Mouse (Mus musculus) kidney, adult 2 months (tissue): ENCODE data around the gene Frmd6.

ENCODE experiments used
- CTCF ChIP-seq: fragments of 200-500 bp; conservative IDR thresholded peaks from 2 replicates; pipeline ENCODE4 v1.5.1; 2011; ENCODE audit warnings: low read depth, mild to moderate bottlenecking, control low read depth, low read length, moderate library complexity, mixed read lengths; ENCODE audit not compliant: insufficient read depth, insufficient read length
- POLR2A ChIP-seq: fragments of 200-500 bp; IDR thresholded peaks from one replicate; pipeline ENCODE4 v1.6.1; 2011; ENCODE audit warnings: low read depth, low read length, control low read depth

DNA sequence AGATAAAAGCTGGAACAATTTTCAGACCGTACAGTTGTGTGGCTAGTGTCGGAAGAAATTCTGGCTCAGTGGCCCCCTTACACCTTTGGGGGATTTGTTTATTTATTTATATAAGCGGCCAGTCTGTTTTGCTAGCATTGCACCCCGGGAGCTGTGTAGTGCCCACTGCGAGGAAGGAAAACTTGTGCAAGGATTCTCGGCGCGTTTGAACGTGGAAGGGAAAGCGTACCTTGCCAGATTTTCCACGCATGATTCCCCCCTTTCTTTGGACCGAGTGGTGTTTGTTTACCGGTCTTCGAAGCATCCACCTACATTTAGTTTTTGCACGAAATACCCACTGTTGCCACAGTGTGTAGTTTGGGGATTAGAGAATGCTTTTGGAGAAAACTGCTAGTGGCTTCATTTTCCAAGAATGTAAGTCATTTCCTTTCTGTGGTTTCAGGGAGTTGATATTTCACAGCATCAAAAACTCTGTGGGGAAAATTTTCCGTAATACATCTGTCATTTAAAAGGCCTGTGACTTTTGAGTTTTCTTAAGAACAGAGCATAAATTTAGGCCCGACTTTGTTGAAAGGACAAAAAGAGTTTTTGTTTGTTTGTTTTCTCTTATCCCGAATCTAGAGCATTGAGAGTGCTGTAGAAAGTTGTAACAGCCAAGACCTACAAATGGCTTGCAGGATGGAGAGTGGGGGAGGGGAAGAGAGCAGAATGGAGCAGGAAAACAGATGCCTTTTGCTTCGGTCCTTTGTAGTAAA lies 1.2 kb downstream of the Frmd6 start:
- TF ChIP-seq CTCF, result no peak
- TF ChIP-seq POLR2A, result no peak
